Comparison of ENCODE assay signal across 15 mouse cellular contexts in genomic region chr13:115077346-115078134, GRCm38 (mm10). TPM values are rescaled to one million over a fixed set of nuclear protein-coding genes. Genes with fewer than 3 reads are reported as not detected.
DNase-seq lines count a peak whose midpoint lies in the region.
"Had no signal": no experiment of that assay in that cellular context is flagged by ENCODE, and none has a peak within 500 bp of the region (broad histone marks: within the 10 kb centered on the region; RNA-seq: fewer than 3 reads in every experiment).

No protein-coding gene starts in this region.

- H3K36me3 ChIP-seq in megakaryocyte, embryonic 14.5 days (replicated peaks; ENCODE audit: low read length): no peaks in the 10 kb centered on the region
- H3K36me3 ChIP-seq: hindbrain, embryonic 15.5 days; limb, embryonic 13.5 days; lung, embryonic 15.5 days had no signal

- peaks cover 2% of the 10 kb centered on the region for H3K27me3 ChIP-seq in megakaryocyte, embryonic 14.5 days (replicated peaks)
- H3K27me3 ChIP-seq: hindbrain, embryonic 15.5 days; limb, embryonic 13.5 days; lung, embryonic 15.5 days had no signal

- H3K4me3 ChIP-seq in megakaryocyte, embryonic 14.5 days (replicated peaks): peak overlapping the region; percentile 48
- H3K4me3 ChIP-seq: hindbrain, embryonic 15.5 days; limb, embryonic 13.5 days; lung, embryonic 15.5 days had no signal

- H3K9me3 ChIP-seq in megakaryocyte, embryonic 14.5 days: no peaks in the 10 kb centered on the region
- H3K9me3 ChIP-seq: hindbrain, embryonic 15.5 days; limb, embryonic 13.5 days; lung, embryonic 15.5 days had no signal

- H3K4me1 ChIP-seq in megakaryocyte, embryonic 14.5 days: peaks cover 15% of the 10 kb centered on the region
- H3K4me1 ChIP-seq: hindbrain, embryonic 15.5 days; limb, embryonic 13.5 days had no signal

- peak; percentile 25 to 26 for DNase-seq in adrenal gland, postnatal 36 days
- DNase-seq in adrenal gland, postnatal 10 days: no peak
- peak; percentile 66 to 70 for DNase-seq in kidney, adult 8-10 months
- DNase-seq in kidney, adult 18-20 months: no peak
- DNase-seq in kidney, postnatal 10 days: peak; percentile 72
- no peak for DNase-seq in right cerebral cortex, postnatal 10 days (ENCODE audit: low spot score in 2 of 2)
- DNase-seq in layer of hippocampus, adult 18-20 months (ENCODE audit: low spot score in 2 of 2): no peak
- DNase-seq: adrenal gland, postnatal 25 days; cerebellum, adult 11-12 months; midbrain, embryonic 14.5 days; thymus, postnatal 14 days had no signal

RNA-seq across cellular contexts. Expression of gene Pelo, which starts 12.4 kb away (rescaled TPM):
- total RNA-seq in adrenal gland, postnatal 36 days (2021): 10 to 100 TPM; 28.3 to 31.6 TPM
- 10 to 100 TPM; 21.8 to 25.0 TPM for total RNA-seq in adrenal gland, postnatal 10 days (2021)
- 16.3 and 22.0 TPM in 2 replicates for polyA plus RNA-seq in megakaryocyte, embryonic 14.5 days (2012; ENCODE audit: insufficient read depth, low replicate concordance)
- 10 to 100 TPM; 20.3 to 23.3 TPM for total RNA-seq in layer of hippocampus, adult 18-20 months (2021)

RNA-seq across cellular contexts. Expression of gene Gm49395, which starts 24.2 kb away (rescaled TPM):
- 10 to 100 TPM in 1 of 2 experiments, 1 to 10 TPM in 1; 9.9 to 12.9 TPM for total RNA-seq in adrenal gland, postnatal 36 days (2021)
- total RNA-seq in adrenal gland, postnatal 10 days (2021): 10 to 100 TPM; 10.8 to 13.2 TPM
- polyA plus RNA-seq in megakaryocyte, embryonic 14.5 days (2012; ENCODE audit: insufficient read depth, low replicate concordance): 7.0 TPM in 1 of 2 replicates, not detected in the other
- 1 to 10 TPM; 2.3 to 2.6 TPM for total RNA-seq in layer of hippocampus, adult 18-20 months (2021)

RNA-seq across cellular contexts. Expression of gene Itga1, which starts 24.2 kb away (rescaled TPM):
- 10 to 100 TPM; 30.2 to 31.9 TPM for total RNA-seq in adrenal gland, postnatal 36 days (2021)
- 10 to 100 TPM; 42.4 to 59.2 TPM for total RNA-seq in adrenal gland, postnatal 10 days (2021)
- polyA plus RNA-seq in megakaryocyte, embryonic 14.5 days (2012; ENCODE audit: insufficient read depth, low replicate concordance): 0.22 TPM in 1 of 2 replicates, not detected in the other
- total RNA-seq in layer of hippocampus, adult 18-20 months (2021): 1 to 10 TPM; 4.2 to 4.4 TPM

Comparison
In these comparisons a context has a peak if more than half of its experiments do, and no peak if none do; other contexts are left out.
1. DNase-seq: peak in adrenal gland, postnatal 36 days (2 of 2), kidney, adult 8-10 months (2 of 2) and kidney, postnatal 10 days (single experiment); none in adrenal gland, postnatal 10 days (single experiment), kidney, adult 18-20 months (single experiment), right cerebral cortex, postnatal 10 days (0 of 2) and layer of hippocampus, adult 18-20 months (0 of 2).
2. RNA of gene Itga1, which starts 24.2 kb away (total RNA-seq): 42.4 to 59.2 TPM in adrenal gland, postnatal 10 days and 30.2 to 31.9 TPM in adrenal gland, postnatal 36 days; 4.2 to 4.4 TPM in layer of hippocampus, adult 18-20 months; every median in the first group is over 4 times any median in the second.